Mouse (Mus musculus) 3T3-L1 (cell line): ENCODE measurements around the gene Glcci1.

Experiments
- DNase-seq: peaks from one replicate; pipeline ENCODE4 v3.0.0-alpha.2; 2015; ENCODE audit warnings: low read depth, low spot score

Glcci1 gene

GRCm38 (mm10) chr6:8509551-8509950 lies at the start of gene Glcci1:
Glcci1 (plus strand) TSS chr6:8509600.
- peak; percentile 38 for DNase-seq

DNA sequence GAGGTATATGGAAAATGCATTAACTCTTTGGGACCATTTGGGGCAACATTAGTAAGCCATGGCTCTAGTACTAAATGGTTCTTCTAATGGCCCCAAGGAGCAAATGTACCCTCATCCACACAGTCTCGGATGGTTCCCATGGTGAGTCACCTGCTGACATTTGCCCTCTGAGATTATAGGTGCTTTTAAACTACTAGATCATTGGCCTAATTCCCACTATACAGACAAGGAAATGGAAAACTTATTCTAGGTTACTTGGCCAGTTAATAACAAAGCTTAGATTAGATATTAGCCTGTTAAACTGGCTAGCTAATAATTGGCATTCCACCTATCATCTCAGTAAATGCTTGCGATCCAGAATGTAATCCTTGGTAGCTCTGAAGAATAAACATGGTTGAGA lies 47.0 kb upstream of the Glcci1 start:
- no peak for DNase-seq

DNA sequence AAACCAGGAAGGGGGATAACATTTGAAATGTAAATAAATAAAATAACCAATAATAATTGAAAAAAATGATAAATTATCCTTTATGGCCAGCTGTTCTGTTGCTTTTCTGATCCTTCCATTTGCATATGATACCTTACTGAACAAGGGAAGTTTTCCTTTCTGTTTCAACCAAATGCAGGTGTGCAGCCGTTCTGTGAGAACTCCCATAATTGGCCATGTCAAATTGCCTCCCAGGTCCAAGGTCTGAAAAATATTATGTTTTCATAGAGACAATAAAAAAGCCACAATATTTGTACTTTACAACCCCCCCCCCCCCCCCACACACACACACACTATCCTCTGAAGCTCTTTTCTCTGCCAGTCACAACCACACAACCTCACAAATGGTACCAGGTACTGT lies 44.0 kb upstream of the Glcci1 start:
- no peak for DNase-seq

DNA sequence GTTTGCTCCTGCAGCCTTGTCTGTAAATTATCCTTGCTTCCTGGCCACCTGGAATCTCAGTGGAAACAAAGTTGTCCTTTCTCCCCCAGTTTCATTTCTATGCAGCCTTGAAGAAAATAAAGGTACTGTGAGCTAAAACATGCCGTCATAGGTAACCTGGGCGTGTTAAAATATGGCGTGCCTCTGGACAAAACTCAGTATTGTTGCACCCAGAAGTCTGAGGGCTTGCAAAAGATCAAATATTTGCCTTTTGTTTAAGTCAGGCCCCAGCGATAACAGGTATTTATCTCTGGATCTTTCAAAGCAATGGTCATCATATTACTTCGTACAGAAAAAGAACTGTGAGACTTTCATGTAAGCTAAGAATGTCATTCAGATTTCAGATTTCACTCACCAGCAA lies 43.4 kb upstream of the Glcci1 start:
- no peak for DNase-seq

GRCm38 (mm10) chr6:8467667-8468337 lies 41.6 kb upstream of the Glcci1 start:
- DNase-seq, result no peak

DNA sequence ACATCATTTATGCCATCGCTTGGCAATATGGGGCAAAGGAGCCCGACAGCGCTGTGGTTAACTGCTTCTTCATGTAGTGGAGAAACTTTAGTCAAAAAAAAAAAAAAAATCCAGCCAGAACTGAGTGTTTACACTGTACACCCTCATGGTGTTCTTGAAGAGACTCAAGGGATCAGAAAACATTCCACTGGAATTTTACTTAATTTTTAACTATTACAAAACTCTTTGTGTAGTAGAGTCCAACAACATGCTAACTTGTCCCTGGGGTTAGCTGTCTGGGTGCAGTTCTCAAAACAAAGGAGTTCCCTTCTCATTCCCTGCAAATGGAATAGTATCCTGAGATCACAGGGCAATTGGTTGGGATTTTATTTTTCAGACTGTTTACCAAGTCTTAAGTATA lies 39.5 kb upstream of the Glcci1 start:
- no peak for DNase-seq

DNA sequence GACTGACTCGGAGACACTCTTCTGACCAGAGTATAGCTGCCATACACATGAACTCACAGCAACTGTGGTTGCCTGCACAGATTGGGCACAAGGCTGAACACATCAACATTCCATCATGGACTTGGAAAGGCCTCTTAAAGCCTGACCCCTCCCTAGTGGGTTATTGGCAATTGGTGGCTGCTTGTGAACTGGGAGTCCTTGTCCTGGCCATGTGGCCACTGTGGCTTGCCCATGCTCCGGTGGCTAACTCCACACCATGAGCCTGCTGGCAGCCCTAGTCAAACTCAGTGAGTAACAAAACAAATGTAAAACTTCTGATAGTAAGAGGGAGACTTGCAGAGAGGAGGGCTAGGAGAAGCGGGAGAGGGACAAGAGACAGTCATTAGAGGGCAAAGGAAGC lies 37.3 kb upstream of the Glcci1 start:
- DNase-seq, result no peak

DNA sequence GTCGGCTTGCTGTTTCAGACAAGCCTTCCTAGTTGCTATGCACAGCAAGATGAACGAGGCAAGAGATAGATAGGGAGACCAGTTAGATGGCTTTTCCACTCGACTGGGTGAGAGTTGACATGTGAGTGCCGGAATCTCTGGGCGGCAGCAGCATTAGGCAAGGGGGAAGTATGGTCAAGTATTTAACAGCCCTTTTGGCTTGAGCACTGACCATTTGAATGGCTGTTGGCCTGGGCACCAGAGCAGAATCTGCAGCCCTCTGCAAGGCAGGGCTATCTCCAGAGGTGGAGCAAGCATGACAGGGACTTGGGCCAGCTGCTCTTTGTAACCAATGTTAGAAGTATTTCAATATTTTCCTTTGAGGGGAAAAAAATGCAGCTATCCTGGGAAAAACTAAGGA lies 36.5 kb upstream of the Glcci1 start:
- DNase-seq, result no peak

DNA sequence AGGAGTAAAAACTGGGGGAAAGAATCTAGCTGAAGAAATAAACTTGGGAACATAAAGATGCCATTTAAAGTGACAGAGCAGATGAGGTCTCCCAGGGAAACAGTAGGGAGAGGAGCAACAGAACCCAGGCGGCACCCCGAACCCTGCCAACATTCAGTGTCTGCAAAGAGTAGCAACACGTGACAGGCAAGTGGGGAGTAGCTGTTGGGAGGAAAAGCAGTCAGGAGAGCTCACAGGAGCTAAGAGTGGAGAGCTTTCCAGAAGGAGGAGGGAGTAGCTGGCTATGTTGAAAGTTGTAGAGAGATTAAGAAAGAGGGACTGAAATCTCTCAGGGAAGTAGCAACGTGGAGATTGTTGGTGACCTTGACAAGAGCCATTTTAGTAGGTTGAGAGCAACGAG lies 35.9 kb upstream of the Glcci1 start:
- DNase-seq, result no peak

DNA sequence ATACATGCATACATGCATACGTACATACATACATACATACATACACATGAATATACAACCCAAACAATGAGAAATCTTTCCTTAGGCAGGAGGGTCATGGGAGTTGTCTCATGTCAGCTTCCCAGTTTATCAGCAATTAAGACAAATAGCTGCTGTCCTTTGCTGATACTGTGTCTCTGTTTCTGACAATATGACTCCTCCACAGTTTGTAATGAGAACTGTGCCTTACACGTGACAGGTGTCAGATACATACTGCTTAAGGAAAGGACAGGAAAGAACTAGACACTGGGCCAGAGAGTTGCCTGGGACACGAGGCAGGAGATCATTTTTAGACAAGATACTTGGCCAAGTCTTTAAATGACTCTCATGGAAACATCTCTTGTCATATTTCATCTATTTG lies 35.1 kb upstream of the Glcci1 start:
- DNase-seq, result no peak

DNA sequence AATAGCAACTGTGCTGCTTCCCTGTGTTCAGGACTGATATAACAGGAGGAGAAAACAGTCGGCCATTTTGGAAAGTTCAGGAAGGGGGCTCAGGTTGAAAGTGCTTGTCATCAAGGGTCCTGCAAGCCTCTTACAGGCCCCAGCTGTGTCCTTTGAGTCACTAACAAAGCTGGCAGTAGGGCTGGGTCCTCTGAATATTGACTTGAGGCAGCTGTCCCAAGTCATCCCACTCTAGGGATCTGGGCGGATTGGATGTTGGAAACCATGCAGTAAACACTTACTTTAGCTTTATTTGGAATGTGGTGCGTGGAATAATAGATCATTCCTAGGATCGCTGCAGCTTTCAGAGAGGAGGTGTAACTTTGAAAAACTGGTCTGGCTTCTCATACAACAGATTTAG lies 34.6 kb upstream of the Glcci1 start:
- DNase-seq, result no peak

DNA sequence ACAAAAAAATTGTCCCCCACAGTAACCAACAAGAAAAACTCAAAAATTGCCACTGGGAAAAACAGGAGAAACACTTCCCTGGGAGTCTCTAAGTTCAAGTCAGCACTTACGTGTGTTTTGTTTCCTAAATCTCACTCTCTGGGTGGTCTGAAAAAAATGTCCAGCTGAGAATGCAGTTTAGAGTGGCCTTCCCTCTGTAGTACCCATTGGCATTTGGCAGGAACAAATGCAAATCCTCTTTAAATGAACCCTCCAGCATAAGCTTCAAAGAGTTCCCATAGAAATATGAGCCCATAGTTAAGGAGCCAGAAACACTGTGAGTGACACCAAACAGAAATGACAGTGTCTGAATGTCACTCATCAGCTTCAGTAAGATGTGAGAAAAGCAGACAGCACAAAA lies 30.2 kb upstream of the Glcci1 start:
- DNase-seq, result no peak

GRCm38 (mm10) chr6:8484437-8485275 lies 24.7 kb upstream of the Glcci1 start:
- no peak for DNase-seq

GRCm38 (mm10) chr6:8485414-8486175 lies 23.8 kb upstream of the Glcci1 start:
- no peak for DNase-seq

DNA sequence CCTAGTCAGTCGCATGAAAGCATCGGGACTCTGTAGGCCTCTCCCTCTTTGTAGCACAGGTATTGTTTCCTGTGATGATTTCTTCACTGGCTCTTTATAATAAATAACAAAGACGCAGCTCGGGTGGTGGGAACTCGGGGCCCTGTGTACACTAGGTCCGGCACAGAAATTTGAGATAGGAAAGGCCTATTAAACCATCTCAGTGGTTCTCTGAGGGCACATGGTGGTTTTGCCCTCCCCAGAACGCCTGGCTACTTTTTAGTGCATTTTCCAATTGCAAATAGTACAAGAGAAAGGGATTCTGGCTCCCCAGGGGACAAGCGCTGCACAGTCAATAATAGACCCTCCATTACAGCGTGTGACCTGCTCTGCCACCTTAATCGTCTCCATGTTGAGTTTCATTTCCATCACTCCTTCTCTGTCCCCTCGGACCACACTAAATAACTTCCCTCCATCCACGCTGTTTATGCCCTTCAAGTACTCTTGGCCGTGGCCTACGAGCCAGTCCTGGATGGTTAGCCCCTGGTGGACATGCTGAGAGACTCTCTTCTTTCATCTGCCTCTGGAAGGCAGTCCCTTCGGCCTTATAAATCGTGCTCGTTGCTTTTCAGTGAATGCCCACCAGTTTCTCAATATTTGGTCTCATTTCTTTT lies 22.9 kb upstream of the Glcci1 start:
- DNase-seq, result no peak

GRCm38 (mm10) chr6:8487044-8487853 lies 22.2 kb upstream of the Glcci1 start:
- DNase-seq, result no peak

GRCm38 (mm10) chr6:8488249-8488648 lies 21.2 kb upstream of the Glcci1 start:
- DNase-seq, result no peak

- DNase-seq, result no peak
These were observed 20.1 kb upstream of the Glcci1 start for GRCm38 (mm10) chr6:8489266-8489665.

DNA sequence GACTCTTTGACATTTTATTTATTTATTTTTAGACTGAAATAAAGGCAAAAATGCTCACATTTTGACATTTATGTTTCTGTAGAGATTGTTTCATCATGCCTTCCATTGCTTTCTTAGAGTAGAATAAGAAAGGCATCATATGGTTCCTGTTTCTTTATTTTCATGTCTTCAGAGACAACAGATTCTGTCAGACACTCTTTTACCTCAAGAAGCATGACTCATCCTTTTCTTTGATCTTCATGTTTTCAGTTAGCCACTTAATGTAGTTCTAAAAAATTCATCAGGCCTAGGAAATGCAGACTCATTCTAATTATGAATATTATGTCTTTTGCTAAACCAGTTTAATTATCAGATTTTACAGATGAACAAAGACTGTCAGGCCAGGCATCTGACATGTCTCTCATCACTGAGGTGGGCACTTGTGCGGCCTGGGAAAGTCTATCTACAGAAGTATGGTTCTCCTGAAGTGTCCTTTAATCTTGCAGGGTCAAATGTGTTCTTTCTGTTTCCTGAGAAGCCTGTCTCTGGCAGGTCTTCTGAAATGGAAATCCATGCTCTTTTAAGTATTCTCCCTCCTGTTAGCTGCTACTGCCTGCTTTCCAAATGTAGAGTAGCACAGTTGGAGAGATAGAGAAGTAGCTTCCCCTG lies 19.3 kb upstream of the Glcci1 start:
- no peak for DNase-seq

DNA sequence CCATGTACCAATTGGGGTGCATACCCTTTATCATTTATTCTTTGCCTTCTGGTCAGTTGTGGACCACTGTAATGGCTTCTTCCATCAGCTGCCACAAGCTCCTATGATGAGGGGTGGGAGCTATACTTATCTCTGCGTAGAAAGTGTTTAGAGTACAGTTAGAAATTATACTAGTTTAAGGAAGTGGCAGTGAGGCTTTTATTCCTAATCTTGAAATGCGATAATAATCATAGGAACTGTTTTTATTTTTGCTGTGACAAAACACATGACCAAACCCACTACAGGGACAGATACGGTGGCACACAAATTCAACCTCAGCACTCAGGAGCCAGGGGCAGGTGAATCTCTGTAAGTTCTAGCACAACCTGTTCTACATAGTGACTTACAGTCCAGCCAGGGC lies 17.2 kb upstream of the Glcci1 start:
- DNase-seq, result no peak
